Mouse (Mus musculus): ENCODE measurements around the gene Il17c. TPM values are rescaled to one million over a fixed set of nuclear protein-coding genes. Genes with fewer than 3 reads are reported as not detected.

Il17c gene
- total RNA-seq, 2 experiments from 2014 or later: not detected

Small RNA genes lying within 50 kb of the gene (microRNA-seq; reads per million reads assigned to microRNA genes)
- 0 reads per million in 2 experiments for gene Gm24366

Other genes with a start within 250 kb of the Il17c start
- 1 to 10 TPM; 8.4 to 8.6 TPM for gene Zfpm1, start 139.9 kb upstream of the Il17c start, total RNA-seq (2021)
- gene Trhr2, start 61.3 kb upstream of the Il17c start, total RNA-seq (2021): not detected
- 10 to 100 TPM; 21.6 to 23.5 TPM for gene Zc3h18, start 45.4 kb upstream of the Il17c start, total RNA-seq (2021)
- gene Cyba, start 10.9 kb downstream of the Il17c start, total RNA-seq (2021): 10 to 100 TPM; 15.3 to 18.6 TPM
- gene Mvd, start 21.4 kb downstream of the Il17c start, total RNA-seq (2021): 1 to 10 TPM; 5.6 to 7.8 TPM
- gene Snai3, start 38.7 kb downstream of the Il17c start, total RNA-seq (2021): 1 to 10 TPM; 3.1 to 4.1 TPM
- 10 to 100 TPM; 23.9 to 28.7 TPM for gene Rnf166, start 54.0 kb downstream of the Il17c start, total RNA-seq (2021)
- gene Ctu2, start 54.1 kb downstream of the Il17c start, total RNA-seq (2021): 1 to 10 TPM; 7.6 to 8.6 TPM
- gene Piezo1, start 129.3 kb downstream of the Il17c start, total RNA-seq (2021): 10 to 100 TPM; 15.1 to 15.4 TPM
- 1 to 10 TPM; 1.8 to 3.0 TPM for gene Cdt1, start 146.0 kb downstream of the Il17c start, total RNA-seq (2021)
- gene Aprt, start 154.9 kb downstream of the Il17c start, total RNA-seq (2021): 10 to 100 TPM; 40.1 to 44.1 TPM
- 1 to 10 TPM; 2.9 to 3.6 TPM for gene Galns, start 189.4 kb downstream of the Il17c start, total RNA-seq (2021)
- 10 to 100 TPM; 47.5 TPM for gene Trappc2l, start 189.6 kb downstream of the Il17c start, total RNA-seq (2021)
- not detected for gene Pabpn1l, start 200.7 kb downstream of the Il17c start, total RNA-seq (2021)

Data from gastrocnemius, postnatal 14 days (tissue).